Mouse (Mus musculus) layer of hippocampus, postnatal 25 days (tissue): Measurements from ENCODE around the gene Rel. TPM values are rescaled to one million over a fixed set of nuclear protein-coding genes. Genes with fewer than 3 reads are reported as not detected.

ENCODE experiments used
- DNase-seq, 2 experiments: peaks; one replicate each; pipeline ENCODE4 v3.0.0; 2022; ENCODE audit warnings: mixed read lengths in 2 of 2, low spot score in 1 of 2; ENCODE audit errors: extremely low spot score in 1 of 2
- total RNA-seq, 2 experiments: library from RNA; stranded (reverse); gene quantifications; 2 replicates each; pipeline ENCODE4 v1.2.3; 2021

Rel gene
- total RNA-seq, 2 experiments from 2014 or later = 2.7 to 3.8 TPM

- DNase-seq = no peak
Observed at GRCm38 (mm10) chr11:23753136-23753710, 17.5 kb downstream of the Rel start.

GRCm38 (mm10) chr11:23746102-23746501 lies 24.7 kb downstream of the Rel start:
- DNase-seq = no peak

GRCm38 (mm10) chr11:23744352-23744751 lies 26.4 kb downstream of the Rel start:
- DNase-seq = no peak

- no peak for DNase-seq
Observed at GRCm38 (mm10) chr11:23741386-23741785, 29.4 kb downstream of the Rel start.

GRCm38 (mm10) chr11:23740895-23741294 lies 29.9 kb downstream of the Rel start:
- no peak for DNase-seq

- DNase-seq = no peak
Observed at GRCm38 (mm10) chr11:23735820-23736470, 34.8 kb downstream of the Rel start.

GRCm38 (mm10) chr11:23734749-23735286 lies 36.0 kb downstream of the Rel start:
- no peak for DNase-seq

GRCm38 (mm10) chr11:23732840-23733239 lies 37.9 kb downstream of the Rel start:
- DNase-seq = no peak

GRCm38 (mm10) chr11:23730120-23730519 lies 40.6 kb downstream of the Rel start:
- no peak for DNase-seq

- no peak for DNase-seq
Observed at GRCm38 (mm10) chr11:23728186-23728585, 42.6 kb downstream of the Rel start.

- DNase-seq = no peak
Observed at GRCm38 (mm10) chr11:23726441-23726840, 44.3 kb downstream of the Rel start.

- no peak for DNase-seq
Observed at GRCm38 (mm10) chr11:23725850-23726249, 44.9 kb downstream of the Rel start.

GRCm38 (mm10) chr11:23722326-23722725 lies 48.4 kb downstream of the Rel start:
- DNase-seq = no peak

- DNase-seq = no peak
Observed at GRCm38 (mm10) chr11:23719825-23720224, 50.9 kb downstream of the Rel start.

GRCm38 (mm10) chr11:23718856-23719255 lies 51.9 kb downstream of the Rel start:
- no peak for DNase-seq

GRCm38 (mm10) chr11:23712299-23712698 lies 58.5 kb downstream of the Rel start:
- DNase-seq = no peak

- no peak for DNase-seq
Observed at GRCm38 (mm10) chr11:23704604-23705294, 66.0 kb downstream of the Rel start.

GRCm38 (mm10) chr11:23701831-23702230 lies 68.9 kb downstream of the Rel start:
- DNase-seq = no peak

GRCm38 (mm10) chr11:23699414-23700095 lies 71.2 kb downstream of the Rel start:
- no peak for DNase-seq

- DNase-seq = no peak
Observed at GRCm38 (mm10) chr11:23698526-23698925, 72.2 kb downstream of the Rel start.

GRCm38 (mm10) chr11:23695847-23696246 lies 74.9 kb downstream of the Rel start:
- no peak for DNase-seq
